Mouse (Mus musculus) small intestine, adult 10 weeks (tissue): ENCODE measurements around the gene Tmprss12. TPM values are rescaled to one million over a fixed set of nuclear protein-coding genes. Genes with fewer than 3 reads are reported as not detected.

Source experiments
- polyA plus RNA-seq: library from polyadenylated mRNA; stranded (reverse); fragments of 350-450 nt; fragmentation: Illumina TruSeq; extraction: RNeasy Lipid Tissue Mini Kit (QIAGEN cat#74804); gene quantifications from one replicate; pipeline ENCODE4 v1.2.3, GENCODE M21; 2014; ENCODE audit warnings: low replicate concordance

Gene Tmprss12
- not detected for polyA plus RNA-seq

GRCm38 (mm10) chr15:100280626-100281025 is at the start of gene Tmprss12:
Gene Tmprss12, plus strand, starts transcription at chr15:100280837.

DNA sequence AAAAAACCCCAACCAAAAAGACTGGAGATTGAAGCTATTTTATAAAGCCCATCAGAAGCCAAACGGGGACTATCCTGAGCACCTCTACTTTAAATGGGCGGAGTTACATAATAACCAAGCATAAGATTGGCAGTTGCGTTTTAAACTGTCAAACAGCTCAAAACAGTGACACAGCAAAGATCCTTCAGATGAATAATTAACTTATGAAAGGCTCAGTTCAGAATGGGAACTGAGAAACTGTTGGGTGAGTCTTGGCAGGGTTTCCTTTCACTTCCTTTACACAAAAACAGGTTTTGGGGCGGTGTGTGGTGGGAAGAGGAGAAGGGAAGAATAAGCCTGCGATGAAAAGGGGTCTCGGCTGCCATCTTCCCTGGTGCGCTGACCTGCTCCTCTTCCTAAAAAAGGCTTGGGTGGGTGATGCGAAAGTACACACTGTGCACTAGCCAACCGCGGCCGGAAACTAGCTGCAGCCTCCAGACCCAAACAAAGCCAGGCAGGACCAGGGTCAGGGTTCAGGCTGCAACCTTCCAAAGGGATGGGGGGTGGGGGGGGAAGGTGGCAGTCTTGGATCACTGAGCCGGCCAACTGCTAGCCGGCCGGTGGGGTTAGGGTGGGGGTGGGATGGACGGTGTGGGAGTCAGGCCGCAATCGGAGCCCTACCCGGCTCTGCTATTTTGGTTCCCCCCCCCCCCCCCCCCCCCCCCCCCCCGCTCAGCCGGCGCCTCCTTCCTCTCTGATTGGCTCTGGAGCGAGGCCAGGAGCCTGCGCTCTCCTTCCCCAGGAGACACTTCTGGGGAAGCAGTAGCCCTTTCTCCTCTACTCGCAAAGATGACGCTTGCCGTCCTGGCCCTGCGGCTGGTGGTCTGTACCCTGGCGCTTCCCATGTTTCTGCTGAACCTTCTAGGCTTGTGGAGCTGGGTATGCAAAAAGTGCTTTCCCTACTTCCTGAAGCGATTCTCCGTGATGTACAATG is 23.7 kb downstream of the Tmprss12 start, which contains the start of gene Mettl7a1:
TSS of gene Mettl7a1 (plus strand) at position 122 of the 973 bp plus-strand sequence.

GRCm38 (mm10) chr15:100334629-100335028 is 54.0 kb downstream of the Tmprss12 start, which contains the start of gene Mettl7a3:
Gene Mettl7a3, plus strand, starts transcription at chr15:100334929.

Other genes starting within 250 kb of the Tmprss12 start
- 3.1 TPM for gene Dip2b, start 242.2 kb upstream of the Tmprss12 start, polyA plus RNA-seq
- gene Atf1, start 53.0 kb upstream of the Tmprss12 start, polyA plus RNA-seq: 64.8 TPM
- 42.7 TPM for gene Mettl7a1, start 23.3 kb downstream of the Tmprss12 start, polyA plus RNA-seq
- not detected for gene Mettl7a3, start 54.1 kb downstream of the Tmprss12 start, polyA plus RNA-seq
- gene Methig1, start 72.3 kb downstream of the Tmprss12 start, polyA plus RNA-seq: not detected
- gene Mettl7a2, start 72.4 kb downstream of the Tmprss12 start, polyA plus RNA-seq: not detected
- not detected for gene Higd1c, start 83.7 kb downstream of the Tmprss12 start, polyA plus RNA-seq
- 0.22 TPM for gene Gm5475, start 141.3 kb downstream of the Tmprss12 start, polyA plus RNA-seq
- 15.7 TPM for gene Slc11a2, start 144.2 kb downstream of the Tmprss12 start, polyA plus RNA-seq
- gene Letmd1, start 188.2 kb downstream of the Tmprss12 start, polyA plus RNA-seq: 16.8 TPM
- 1.1 TPM for gene Csrnp2, start 214.7 kb downstream of the Tmprss12 start, polyA plus RNA-seq